Mouse (Mus musculus) gastrocnemius, postnatal 36 days (tissue): Measurements from ENCODE around the gene Bcl2. TPM values are rescaled to one million over a fixed set of nuclear protein-coding genes. Genes with fewer than 3 reads are reported as not detected.
"Not testable (repeated sequence)": the region's sequence is repeated elsewhere in the genome, so short reads cannot be mapped to it uniquely, and the experiment has no call there.

Source experiments
- DNase-seq, 2 experiments: peaks; one replicate each; pipeline ENCODE4 v3.0.0; 2022
- intact Hi-C: fragments of 180-260 bp; cut with DNase I; formaldehyde crosslinking; loops from one replicate; pipeline ENCODE4 v1.15.1; 2025
- long read RNA-seq, 2 experiments: library from polyadenylated mRNA; stranded (forward); transcript quantifications; one replicate each; pipeline ENCODE4 v2.0.0; 2021
- total RNA-seq, 2 experiments: library from RNA; stranded (reverse); gene quantifications; 2 replicates each; pipeline ENCODE4 v1.2.3; 2021

Bcl2 gene
- 1 to 10 TPM; 1.5 to 1.7 TPM for total RNA-seq
- long read RNA-seq, experiment 1, full-length matches to known transcripts: 1 of 1 reads
- long read RNA-seq, experiment 1, partial matches to known transcripts: 0 of 1 reads
- long read RNA-seq, experiment 1, other reads (novel, unspliced or antisense): 0 of 1 reads
- long read RNA-seq, experiment 2: 0 reads

- peak; percentile 56 to 71 for DNase-seq
- intact Hi-C loops: loop anchor here (5.0 kb wide), 1 partner anchor 82 kb away; no protein-coding TSS in a partner anchor
These were observed at the start of gene Bcl2 for GRCm38 (mm10) chr1:106713621-106714529. Gene Bcl2, minus strand, starts transcription at chr1:106714274.

- DNase-seq: no peak
- intact Hi-C loops: no loop called here
These were observed 46.7 kb upstream of the Bcl2 start for GRCm38 (mm10) chr1:106760750-106761149.

- intact Hi-C loops: loop anchor here (2.0 kb wide), 1 partner anchor 37 kb away; the partner anchor contains the start of gene Vps4b
- DNase-seq: peak; percentile 93 to 96
These were observed 45.7 kb upstream of the Bcl2 start, which contains the start of gene Kdsr for GRCm38 (mm10) chr1:106759572-106760435. Gene Kdsr, minus strand, starts transcription at chr1:106759727.

GRCm38 (mm10) chr1:106758734-106759571 lies 44.9 kb upstream of the Bcl2 start:
- DNase-seq: no peak
- intact Hi-C loops: loop anchor here (2.0 kb wide), 1 partner anchor 38 kb away; the partner anchor contains the start of gene Vps4b

GRCm38 (mm10) chr1:106756633-106757032 lies 42.6 kb upstream of the Bcl2 start:
- DNase-seq: no peak
- intact Hi-C loops: no loop called here

GRCm38 (mm10) chr1:106752013-106752412 lies 37.9 kb upstream of the Bcl2 start:
- intact Hi-C loops: no loop called here
- DNase-seq: no peak

GRCm38 (mm10) chr1:106750656-106751055 lies 36.6 kb upstream of the Bcl2 start:
- intact Hi-C loops: no loop called here

GRCm38 (mm10) chr1:106748555-106749315 lies 34.7 kb upstream of the Bcl2 start:
- DNase-seq: no peak
- intact Hi-C loops: no loop called here

More at GRCm38 (mm10) chr1:106750656-106751055, 36.6 kb upstream of the Bcl2 start:
- DNase-seq: no peak

GRCm38 (mm10) chr1:106742980-106743379 lies 28.9 kb upstream of the Bcl2 start:
- intact Hi-C loops: no loop called here
- DNase-seq: no peak

- intact Hi-C loops: no loop called here
- DNase-seq: no peak
These were observed 26.7 kb upstream of the Bcl2 start for GRCm38 (mm10) chr1:106740735-106741134.

- DNase-seq: no peak
- intact Hi-C loops: loop anchor here (5.0 kb wide), 1 partner anchor 313 kb away; no protein-coding TSS in a partner anchor
These were observed 25.7 kb upstream of the Bcl2 start for GRCm38 (mm10) chr1:106739810-106740209.

- intact Hi-C loops: loop anchor here (5.0 kb wide), 1 partner anchor 311 kb away; no protein-coding TSS in a partner anchor
- no peak for DNase-seq
These were observed 24.0 kb upstream of the Bcl2 start for GRCm38 (mm10) chr1:106738092-106738491.

GRCm38 (mm10) chr1:106736211-106736610 lies 22.1 kb upstream of the Bcl2 start:
- no peak for DNase-seq
- intact Hi-C loops: loop anchor here (5.0 kb wide), 1 partner anchor 309 kb away; no protein-coding TSS in a partner anchor

- intact Hi-C loops: loop anchor here (5.0 kb wide), 1 partner anchor 308 kb away; no protein-coding TSS in a partner anchor
These were observed 21.5 kb upstream of the Bcl2 start for GRCm38 (mm10) chr1:106735586-106735985.

GRCm38 (mm10) chr1:106722061-106722460 lies 8.0 kb upstream of the Bcl2 start:
- intact Hi-C loops: no loop called here

More at GRCm38 (mm10) chr1:106735586-106735985, 21.5 kb upstream of the Bcl2 start:
- DNase-seq: no peak

GRCm38 (mm10) chr1:106717736-106718135 lies 3.7 kb upstream of the Bcl2 start:
- not testable (repeated sequence) for DNase-seq
- intact Hi-C loops: loop anchor here (2.0 to 5.0 kb wide), 3 partner anchors 175 to 290 kb away; no protein-coding TSS in a partner anchor

More at GRCm38 (mm10) chr1:106722061-106722460, 8.0 kb upstream of the Bcl2 start:
- DNase-seq: no peak

GRCm38 (mm10) chr1:106717071-106717601 lies 3.1 kb upstream of the Bcl2 start:
- peak; percentile 59 to 67 for DNase-seq
- intact Hi-C loops: loop anchor here (2.0 to 5.0 kb wide), 3 partner anchors 174 to 290 kb away; no protein-coding TSS in a partner anchor

GRCm38 (mm10) chr1:106716141-106716540 lies 2.1 kb upstream of the Bcl2 start:
- intact Hi-C loops: loop anchor here (2.0 to 5.0 kb wide), 3 partner anchors 173 to 289 kb away; no protein-coding TSS in a partner anchor
- no peak for DNase-seq
